Mouse (Mus musculus) heart, adult 2 months (tissue): ENCODE measurements around the gene Rnf180.

ENCODE experiments used
- EP300 ChIP-seq: fragments of 200-500 bp; IDR thresholded peaks from 2 replicates; pipeline ENCODE4 v1.6.1; 2011; ENCODE audit warnings: low read depth, low read length, control low read depth; ENCODE audit not compliant: insufficient read depth
- POLR2A ChIP-seq: fragments of 200-500 bp; IDR thresholded peaks from 2 replicates; pipeline ENCODE4 v1.6.1; 2011; ENCODE audit warnings: mild to moderate bottlenecking, low read depth, low read length, control low read depth; ENCODE audit not compliant: insufficient read depth

DNA sequence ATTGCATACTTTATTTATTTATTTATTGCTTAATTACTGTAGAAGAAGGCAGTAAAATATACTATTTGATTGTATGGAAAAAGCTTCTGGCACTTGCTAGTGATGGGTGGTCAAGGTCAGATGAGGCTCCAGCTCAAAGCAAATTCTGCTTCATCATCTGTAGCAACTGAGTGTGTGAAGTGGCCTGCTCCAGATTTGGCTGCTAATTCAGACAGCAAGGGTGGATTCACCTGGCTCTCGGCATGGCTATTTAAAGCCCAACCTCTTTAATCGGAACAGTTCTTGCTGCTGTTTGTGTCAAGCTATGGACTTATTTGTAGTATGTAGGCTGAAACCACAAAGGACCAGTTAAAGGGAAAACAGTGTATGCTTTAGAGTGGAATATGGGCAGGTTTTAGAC lies 161.8 kb downstream of the Rnf180 start:
- TF ChIP-seq EP300 = no peak
- TF ChIP-seq POLR2A = no peak
